Mouse (Mus musculus) inflammation-experienced regulatory T-cells (primary cell): ENCODE measurements around the gene Spats1. TPM values are rescaled to one million over a fixed set of nuclear protein-coding genes. Genes with fewer than 3 reads are reported as not detected.

Source experiments
- polyA plus RNA-seq, 2 experiments: library from polyadenylated mRNA; unstranded; fragments of 100-300 nt; shearing (Covaris generic); gene quantifications; one replicate each; pipeline ENCODE4 v1.2.1; 2017

Gene Spats1
- 1 to 10 TPM in 1 of 2 experiments, under 1 TPM in 1; 0.81 to 3.0 TPM for polyA plus RNA-seq

DNA sequence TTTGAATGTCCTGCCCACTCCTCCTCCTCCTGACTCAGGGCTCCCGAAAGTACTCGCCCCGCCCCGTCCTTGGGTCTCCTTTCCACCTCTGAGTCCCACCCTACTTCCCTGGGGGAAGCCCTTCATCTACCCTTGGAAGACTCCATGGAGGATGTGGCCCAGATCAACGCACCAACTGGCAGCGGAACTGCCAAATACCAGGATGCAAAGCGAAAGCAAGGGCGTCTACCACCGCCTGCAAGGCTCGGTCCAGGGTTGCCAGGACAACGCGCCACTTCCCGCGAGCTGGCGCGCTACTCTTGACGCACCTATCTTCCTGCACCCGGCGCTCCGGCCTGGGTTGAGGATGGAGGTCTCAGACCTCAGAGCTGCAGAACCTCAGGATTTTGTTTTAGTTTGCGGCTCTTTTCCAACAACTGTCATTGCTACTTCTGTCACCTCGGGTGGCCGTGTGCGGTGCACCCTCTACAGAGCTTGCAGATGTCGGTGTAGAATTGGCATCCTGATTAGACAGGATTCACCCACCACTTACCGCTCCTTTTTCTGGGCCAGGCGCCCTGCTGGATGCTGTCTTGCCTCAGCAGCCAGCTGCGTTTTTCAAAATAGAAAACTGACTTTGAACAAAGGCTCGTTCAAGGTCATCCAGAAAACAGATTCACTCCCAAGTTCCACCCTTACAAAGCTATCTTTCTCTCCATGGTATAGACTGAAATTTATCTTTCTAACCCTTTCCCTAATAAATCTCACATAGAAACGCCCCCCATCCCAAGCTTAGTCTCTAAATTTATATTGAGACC lies at the start of gene Spats1:
TSS of gene Spats1 (minus strand) at position 747 of the 797 bp plus-strand sequence.

DNA sequence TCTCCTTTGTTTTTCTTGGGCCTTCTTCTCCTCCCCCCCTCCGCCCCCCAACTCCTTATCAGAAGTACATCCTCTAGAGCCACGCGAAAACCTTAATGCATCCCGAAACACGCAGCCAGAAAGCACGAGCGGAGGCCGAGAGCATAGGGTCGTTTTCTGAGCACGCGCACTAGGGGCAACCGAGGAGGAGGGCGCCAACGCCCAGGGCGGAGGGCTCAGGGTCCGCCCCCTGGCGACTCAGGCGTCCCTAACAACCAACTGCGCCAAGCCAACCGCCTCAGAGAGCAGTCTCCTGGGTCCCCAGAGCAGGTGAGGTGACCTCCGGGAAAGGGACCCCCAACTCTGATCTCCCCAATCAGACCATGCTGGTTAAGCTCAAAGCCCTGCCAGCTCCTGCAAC lies 48.0 kb upstream of the Spats1 start, which contains the start of gene Tcte1:
TSS of gene Tcte1 (plus strand) at position 172 of the 400 bp plus-strand sequence.

GRCm38 (mm10) chr17:45506700-45507189 lies 31.5 kb upstream of the Spats1 start, which contains the start of gene Aars2:
Gene Aars2, plus strand, starts transcription at chr17:45506841.

GRCm38 (mm10) chr17:45433419-45434261 lies 41.6 kb downstream of the Spats1 start, which contains the start of gene Cdc5l:
Gene Cdc5l, minus strand, starts transcription at chr17:45433737.

Other genes with a start within 250 kb of the Spats1 start
- 10 to 100 TPM; 78.5 to 87.9 TPM for gene Cdc5l, start 41.7 kb downstream of the Spats1 start, polyA plus RNA-seq
- gene Aars2, start 31.4 kb upstream of the Spats1 start, polyA plus RNA-seq = 10 to 100 TPM; 10.9 to 19.2 TPM
- gene Tcte1, start 48.0 kb upstream of the Spats1 start, polyA plus RNA-seq = under 1 TPM in 1 of 2 experiments, not detected in 1; 0.15 TPM
- under 1 TPM in 1 of 2 experiments, not detected in 1; 0.95 TPM for gene Tmem151b, start 74.3 kb upstream of the Spats1 start, polyA plus RNA-seq
- 10 to 100 TPM; 60.9 to 66.6 TPM for gene Nfkbie, start 80.3 kb upstream of the Spats1 start, polyA plus RNA-seq
- 10 to 100 TPM; 60.0 to 69.0 TPM for gene Slc35b2, start 88.5 kb upstream of the Spats1 start, polyA plus RNA-seq
- 1,000 to 10,000 TPM in 1 of 2 experiments, 100 to 1,000 TPM in 1; 784 to 1,058 TPM for gene Hsp90ab1, start 97.9 kb upstream of the Spats1 start, polyA plus RNA-seq
- 100 to 1,000 TPM; 102 to 129 TPM for gene Slc29a1, start 124.2 kb upstream of the Spats1 start, polyA plus RNA-seq
- not detected for gene Mymx, start 126.7 kb upstream of the Spats1 start, polyA plus RNA-seq
- 1 to 10 TPM in 1 of 2 experiments, under 1 TPM in 1; 0.70 to 1.0 TPM for gene Capn11, start 183.9 kb upstream of the Spats1 start, polyA plus RNA-seq
- gene Mrpl14, start 210.9 kb upstream of the Spats1 start, polyA plus RNA-seq = 10 to 100 TPM; 69.1 to 69.2 TPM
- gene Tmem63b, start 211.5 kb upstream of the Spats1 start, polyA plus RNA-seq = 10 to 100 TPM in 1 of 2 experiments, 1 to 10 TPM in 1; 9.2 to 13.5 TPM